Mouse (Mus musculus): ENCODE data around the gene Cecr2. TPM values are rescaled to one million over a fixed set of nuclear protein-coding genes. Genes with fewer than 3 reads are reported as not detected.
A peak's percentile ranks its signal among the peaks of the same experiment; 100 is the strongest.
"Not testable (repeated sequence)": the region's sequence is repeated elsewhere in the genome, so short reads cannot be mapped to it uniquely, and the experiment has no call there.

The Cecr2 gene
- polyA plus RNA-seq, 2 experiments: 6.2 to 7.1 TPM

DNA sequence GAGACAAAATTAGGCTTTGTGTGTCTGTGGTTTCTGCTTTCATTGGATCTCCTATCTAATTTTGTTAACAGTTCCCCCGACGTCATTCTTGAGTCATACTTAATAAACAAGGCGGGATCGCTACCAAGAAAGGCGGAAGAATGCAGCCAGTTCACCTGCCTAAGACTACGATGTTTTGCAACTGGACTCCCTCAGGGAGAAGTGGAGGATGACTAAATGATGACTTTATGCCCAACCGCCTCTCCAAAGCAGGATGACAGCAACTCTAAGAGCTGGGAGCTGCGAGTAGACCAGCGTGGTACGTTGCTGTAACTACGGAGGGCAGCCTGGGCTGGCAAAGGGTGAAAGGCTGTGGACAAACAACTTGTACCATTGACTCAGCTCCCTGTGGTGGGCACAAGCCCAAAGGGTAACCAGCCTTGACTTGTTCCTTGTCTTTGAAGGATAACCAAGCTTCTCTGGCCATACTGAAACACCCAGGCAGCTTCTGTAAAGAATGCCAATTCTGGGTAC lies 24.2 kb upstream of the Cecr2 start:
- H3K9ac ChIP-seq (replicated peaks): no peak overlapping the region

DNA sequence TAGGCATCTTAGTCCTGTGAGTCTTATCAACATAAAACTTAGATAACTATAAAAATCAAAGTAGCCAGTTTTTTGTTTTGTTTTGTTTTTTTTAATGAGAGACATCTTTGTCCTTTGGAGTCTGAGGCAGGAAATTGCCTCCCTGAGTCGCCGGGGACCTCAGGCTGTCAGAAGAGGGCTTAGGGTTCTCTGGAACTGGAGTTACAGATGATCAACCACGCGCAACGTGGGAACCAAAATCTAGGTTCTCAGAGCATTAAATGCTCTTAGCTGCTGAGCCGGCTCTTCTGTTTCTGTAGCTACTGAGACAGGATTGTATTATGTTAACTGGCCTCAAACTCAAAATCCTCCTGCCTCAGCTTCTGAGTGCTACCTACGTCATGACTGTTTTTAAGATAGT lies 22.4 kb upstream of the Cecr2 start:
- TF ChIP-seq EP300 (IDR thresholded peaks at IDR 0.05; ENCODE audit: low read depth) (no peak), CTCF (IDR thresholded peaks at IDR 0.05; ENCODE audit: low read depth) (no peak)
- Histone ChIP-seq H3K27me3 (ENCODE audit: control insufficient read depth, insufficient read depth, low read length) (no peaks in the 10 kb centered on the region), H3K4me3 (ENCODE audit: insufficient read depth in 1 of 2, low read depth in 2 of 2, low read length in 2 of 2) (no peak overlapping the region), H3K36me3 (replicated peaks; ENCODE audit: control insufficient read depth, insufficient read depth, low read depth) (no peaks in the 10 kb centered on the region), H3K4me1 (replicated peaks; ENCODE audit: control insufficient read depth in 2 of 2, insufficient read depth in 2 of 2, low read length in 1 of 2) (no peaks in the 10 kb centered on the region; a peak in 1 of 4 replicates), H3K9ac (replicated peaks) (no peak overlapping the region), H3K27ac (no peak overlapping the region), H3K4me2 (ENCODE audit: low read depth) (no peak overlapping the region), H3K9me3 (ENCODE audit: control insufficient read depth, low read length) (no peaks in the 10 kb centered on the region)
- no peak for ATAC-seq (ENCODE audit: insufficient read depth)
- no peak for DNase-seq (ENCODE audit: low read depth in 3 of 3, low spot score in 3 of 3)
- WGBS (ENCODE audit: insufficient replicate concordance): 69% methylated on average over 7 of the region's 7 CpGs

More for the DNA sequence above, 24.2 kb upstream of the Cecr2 start:
- H3K36me3 ChIP-seq (replicated peaks; ENCODE audit: control insufficient read depth, insufficient read depth, low read depth): no peaks in the 10 kb centered on the region
- H3K27ac ChIP-seq: no peak overlapping the region
- ATAC-seq (ENCODE audit: insufficient read depth) (no peak), DNase-seq (ENCODE audit: low read depth in 3 of 3, low spot score in 3 of 3) (no peak)
- no peak for TF ChIP-seq EP300 (IDR thresholded peaks at IDR 0.05; ENCODE audit: low read depth)
- no peak for TF ChIP-seq CTCF (IDR thresholded peaks at IDR 0.05; ENCODE audit: low read depth)
- no peaks in the 10 kb centered on the region for H3K9me3 ChIP-seq (ENCODE audit: control insufficient read depth, low read length)
- H3K27me3 ChIP-seq (ENCODE audit: control insufficient read depth, insufficient read depth, low read length): no peaks in the 10 kb centered on the region
- no peak overlapping the region for H3K4me3 ChIP-seq (ENCODE audit: insufficient read depth in 1 of 2, low read depth in 2 of 2, low read length in 2 of 2)
- 85% methylated on average over 11 of the region's 11 CpGs for WGBS (ENCODE audit: insufficient replicate concordance)
- H3K4me2 ChIP-seq (ENCODE audit: low read depth): no peak overlapping the region
- H3K4me1 ChIP-seq (replicated peaks; ENCODE audit: control insufficient read depth in 2 of 2, insufficient read depth in 2 of 2, low read length in 1 of 2): no peaks in the 10 kb centered on the region

DNA sequence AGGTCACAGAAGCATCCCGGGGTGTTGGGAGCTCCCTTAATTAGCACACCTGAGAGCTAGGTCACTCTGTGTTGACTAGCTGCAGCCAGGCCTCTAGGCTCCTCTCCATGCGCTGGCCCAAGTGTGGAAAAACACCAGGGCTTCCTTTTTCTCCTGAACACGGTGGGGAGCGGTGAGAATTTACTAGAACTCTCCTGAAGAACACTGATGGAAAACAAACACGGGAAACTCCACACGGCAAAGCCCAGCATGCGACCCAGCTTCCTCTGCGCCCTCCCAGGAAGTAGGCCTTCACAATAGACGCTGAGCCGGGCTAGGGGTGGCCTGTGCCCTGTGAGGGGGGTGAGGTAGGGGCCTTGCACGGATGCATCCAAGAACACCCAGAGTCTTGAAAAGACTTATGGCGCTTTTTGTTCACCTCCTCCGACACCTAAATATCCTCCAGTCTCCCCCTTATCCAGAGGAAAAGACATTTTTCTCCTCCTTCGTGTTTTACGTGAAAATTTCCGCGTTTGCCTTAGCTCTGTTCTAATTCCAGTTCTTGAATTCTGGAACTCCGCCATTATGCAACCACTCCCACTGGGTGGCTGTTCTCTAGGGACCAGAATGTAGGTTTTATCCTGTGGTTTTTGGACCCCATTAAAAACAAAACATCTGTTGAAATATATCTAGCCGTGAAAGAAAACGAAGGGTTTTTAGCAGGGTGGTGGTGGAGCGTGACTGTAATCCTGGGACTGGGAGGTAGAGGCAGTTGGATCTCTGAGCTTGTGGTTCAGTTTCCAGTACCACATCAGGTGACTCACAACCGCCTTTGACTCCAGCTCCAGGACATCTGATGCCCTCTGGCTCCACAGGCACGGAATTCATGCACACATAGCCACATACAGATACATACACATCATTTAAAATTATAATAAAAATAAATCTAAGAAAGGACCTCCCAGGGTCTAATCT lies 21.5 kb upstream of the Cecr2 start:
- DNase-seq (ENCODE audit: low read depth in 3 of 3, low spot score in 3 of 3) (no peak), ATAC-seq (ENCODE audit: insufficient read depth) (no peak)
- no peaks in the 10 kb centered on the region for H3K36me3 ChIP-seq (replicated peaks; ENCODE audit: control insufficient read depth, insufficient read depth, low read depth)
- H3K4me2 ChIP-seq (ENCODE audit: low read depth): no peak overlapping the region
- no peaks in the 10 kb centered on the region for H3K27me3 ChIP-seq (ENCODE audit: control insufficient read depth, insufficient read depth, low read length)
- no peak overlapping the region for H3K9ac ChIP-seq (replicated peaks)
- no peak overlapping the region for H3K27ac ChIP-seq
- TF ChIP-seq CTCF (IDR thresholded peaks at IDR 0.05; ENCODE audit: low read depth) (no peak), EP300 (IDR thresholded peaks at IDR 0.05; ENCODE audit: low read depth) (no peak)
- H3K4me3 ChIP-seq (ENCODE audit: insufficient read depth in 1 of 2, low read depth in 2 of 2, low read length in 2 of 2): no peak overlapping the region
- WGBS (ENCODE audit: insufficient replicate concordance): 67% methylated on average over 23 of the region's 23 CpGs
- H3K9me3 ChIP-seq (ENCODE audit: control insufficient read depth, low read length): no peaks in the 10 kb centered on the region
- H3K4me1 ChIP-seq (replicated peaks; ENCODE audit: control insufficient read depth in 2 of 2, insufficient read depth in 2 of 2, low read length in 1 of 2): no peaks in the 10 kb centered on the region; a peak in 1 of 4 replicates

DNA sequence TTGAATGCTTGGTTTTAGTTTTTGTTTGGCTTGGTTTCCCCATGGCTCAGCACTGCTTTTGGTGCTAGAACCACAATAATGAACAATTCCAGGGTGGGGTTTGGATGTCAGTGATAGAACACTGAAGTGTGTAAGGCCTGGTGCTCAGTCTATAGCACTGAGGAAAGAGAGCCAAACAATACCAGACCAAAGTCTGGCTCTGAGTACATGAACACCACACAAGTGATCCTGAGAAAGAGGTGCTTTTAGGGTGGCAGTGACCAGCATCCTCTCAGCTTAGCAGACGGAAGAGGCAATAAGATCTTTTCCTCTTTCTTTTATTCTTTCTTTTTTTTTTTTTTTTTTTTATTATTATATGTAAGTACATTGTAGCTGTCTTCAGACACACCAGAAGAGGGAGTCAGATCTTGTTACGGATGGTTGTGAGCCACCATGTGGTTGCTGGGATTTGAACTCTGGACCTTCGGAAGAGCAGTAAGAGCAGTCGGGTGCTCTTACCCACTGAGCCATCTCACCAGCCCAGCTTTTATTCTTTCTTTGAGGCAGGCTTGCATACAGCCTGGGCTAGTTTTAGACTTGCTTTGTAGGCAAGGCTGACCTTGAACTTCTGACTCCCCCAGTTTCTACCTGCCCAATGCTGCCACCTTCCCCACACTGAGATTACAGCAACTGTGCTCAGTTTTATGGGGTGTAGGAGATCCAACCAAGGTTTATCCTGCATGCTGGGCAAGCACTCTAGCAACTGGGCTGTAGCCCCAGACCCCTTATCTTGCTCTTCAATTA lies 18.7 kb upstream of the Cecr2 start:
- not testable (repeated sequence) for H3K36me3 ChIP-seq (replicated peaks; ENCODE audit: control insufficient read depth, insufficient read depth, low read depth); ATAC-seq (ENCODE audit: insufficient read depth); H3K27ac ChIP-seq; H3K27me3 ChIP-seq (ENCODE audit: control insufficient read depth, insufficient read depth, low read length); H3K9ac ChIP-seq (replicated peaks); H3K4me3 ChIP-seq (ENCODE audit: insufficient read depth in 1 of 2, low read depth in 2 of 2, low read length in 2 of 2); H3K4me1 ChIP-seq (replicated peaks; ENCODE audit: control insufficient read depth in 2 of 2, insufficient read depth in 2 of 2, low read length in 1 of 2); H3K4me2 ChIP-seq (ENCODE audit: low read depth); DNase-seq (ENCODE audit: low read depth in 3 of 3, low spot score in 3 of 3); H3K9me3 ChIP-seq (ENCODE audit: control insufficient read depth, low read length)
- TF ChIP-seq CTCF (IDR thresholded peaks at IDR 0.05; ENCODE audit: low read depth): 0 out of 2 replicates have a peak, but pooled peaks have one; percentile 25
- 75% methylated on average over 3 of the region's 4 CpGs for WGBS (ENCODE audit: insufficient replicate concordance)

DNA sequence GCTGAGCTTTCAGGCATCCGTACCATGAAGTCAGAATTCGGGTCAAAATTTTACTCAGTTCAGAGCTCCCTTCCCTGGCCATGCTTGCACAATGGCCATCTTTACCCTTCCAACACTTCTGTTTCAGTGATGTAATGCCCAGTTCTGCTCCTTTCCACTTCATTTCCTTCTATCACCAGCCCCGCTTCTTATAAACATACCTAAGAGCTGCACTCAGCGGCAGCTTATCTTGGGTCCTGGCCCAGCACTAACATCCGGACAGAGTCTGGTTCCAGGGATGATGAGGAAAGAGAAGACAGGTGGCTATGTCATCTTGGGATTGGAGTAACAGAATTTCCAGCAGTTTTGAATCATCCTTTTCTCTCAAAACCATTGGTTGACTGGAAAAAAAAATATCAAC lies 18.0 kb upstream of the Cecr2 start:
- ATAC-seq (ENCODE audit: insufficient read depth) (no peak), DNase-seq (ENCODE audit: low read depth in 3 of 3, low spot score in 3 of 3) (no peak)
- Histone ChIP-seq H3K27me3 (ENCODE audit: control insufficient read depth, insufficient read depth, low read length) (no peaks in the 10 kb centered on the region), H3K4me3 (ENCODE audit: insufficient read depth in 1 of 2, low read depth in 2 of 2, low read length in 2 of 2) (no peak overlapping the region), H3K4me2 (ENCODE audit: low read depth) (no peak overlapping the region), H3K9me3 (ENCODE audit: control insufficient read depth, low read length) (no peaks in the 10 kb centered on the region), H3K4me1 (replicated peaks; ENCODE audit: control insufficient read depth in 2 of 2, insufficient read depth in 2 of 2, low read length in 1 of 2) (no peaks in the 10 kb centered on the region; a peak in 1 of 4 replicates), H3K27ac (no peak overlapping the region), H3K9ac (replicated peaks) (no peak overlapping the region), H3K36me3 (replicated peaks; ENCODE audit: control insufficient read depth, insufficient read depth, low read depth) (no peaks in the 10 kb centered on the region)
- WGBS (ENCODE audit: insufficient replicate concordance): 48% methylated on average over 5 of the region's 5 CpGs
- no peak for TF ChIP-seq EP300 (IDR thresholded peaks at IDR 0.05; ENCODE audit: low read depth)
- TF ChIP-seq CTCF (IDR thresholded peaks at IDR 0.05; ENCODE audit: low read depth): no peak
